Mouse (Mus musculus) adrenal gland, postnatal 4 days (tissue): ENCODE data around the gene Mgat4d. TPM values are rescaled to one million over a fixed set of nuclear protein-coding genes. Genes with fewer than 3 reads are reported as not detected.
"Not testable (repeated sequence)": the region's sequence is repeated elsewhere in the genome, so short reads cannot be mapped to it uniquely, and the experiment has no call there.

ENCODE experiments used
- DNase-seq, 2 experiments: peaks; one replicate each; pipeline ENCODE4 v3.0.0; 2021 to 2022; ENCODE audit warnings: low spot score in 2 of 2, mixed read lengths in 2 of 2
- long read RNA-seq, 2 experiments: library from polyadenylated mRNA; stranded (forward); transcript quantifications; one replicate each; pipeline ENCODE4 v2.0.0; 2021
- total RNA-seq, 2 experiments: library from RNA; stranded (reverse); gene quantifications; 2 replicates each; pipeline ENCODE4 v1.2.3; 2021

Mgat4d gene
- total RNA-seq, result not detected
- long read RNA-seq, experiment 1, result 0 reads
- long read RNA-seq, experiment 2, result 0 reads

DNA sequence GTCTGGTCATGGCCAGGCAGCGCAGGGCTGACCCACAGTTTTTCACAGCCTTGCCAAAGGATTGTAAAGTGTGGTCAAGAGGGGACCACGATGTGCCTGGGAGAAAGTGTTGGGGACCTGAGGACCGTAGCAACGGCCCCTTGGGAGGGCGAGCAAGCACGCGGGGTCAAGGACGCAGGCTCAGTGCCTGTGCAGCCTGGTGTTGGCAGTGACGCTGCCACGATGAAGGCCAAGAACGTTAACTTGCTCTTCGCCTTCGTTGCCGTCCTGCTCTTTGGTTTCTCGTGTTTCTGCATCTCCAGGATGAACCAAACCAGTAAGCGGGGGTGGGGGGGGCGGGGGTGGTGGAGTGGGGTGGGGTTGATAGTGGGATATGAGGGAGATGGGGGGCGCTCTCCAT lies at the start of gene Mgat4d:
Mgat4d (plus strand) TSS at position 209 of the 400 bp plus-strand sequence.
- DNase-seq, result no peak

- no peak for DNase-seq
These were observed 48.1 kb upstream of the Mgat4d start for GRCm38 (mm10) chr8:83300135-83300534.

GRCm38 (mm10) chr8:83304946-83305345 lies 43.3 kb upstream of the Mgat4d start:
- DNase-seq, result no peak

DNA sequence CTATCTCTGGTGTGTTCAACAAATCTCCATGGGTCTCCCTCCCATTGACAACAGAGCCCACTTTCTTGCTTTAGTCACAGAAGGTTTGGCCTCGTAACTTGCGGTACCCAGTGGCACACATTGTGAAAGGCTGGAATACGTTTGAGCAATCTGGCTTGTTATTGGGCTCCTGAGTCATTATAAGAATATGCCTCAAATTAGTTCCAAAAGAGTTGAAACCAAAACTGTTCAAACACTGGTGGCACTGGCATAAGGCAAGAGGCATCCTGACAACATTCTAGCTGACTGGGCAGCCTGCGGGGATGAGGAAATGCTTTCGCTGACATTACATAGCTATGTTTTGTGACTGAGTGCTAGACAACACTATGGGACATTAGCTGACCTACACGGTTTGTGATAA lies 38.4 kb upstream of the Mgat4d start:
- DNase-seq, result no peak

GRCm38 (mm10) chr8:83315084-83315483 lies 33.2 kb upstream of the Mgat4d start:
- DNase-seq, result not testable (repeated sequence)

DNA sequence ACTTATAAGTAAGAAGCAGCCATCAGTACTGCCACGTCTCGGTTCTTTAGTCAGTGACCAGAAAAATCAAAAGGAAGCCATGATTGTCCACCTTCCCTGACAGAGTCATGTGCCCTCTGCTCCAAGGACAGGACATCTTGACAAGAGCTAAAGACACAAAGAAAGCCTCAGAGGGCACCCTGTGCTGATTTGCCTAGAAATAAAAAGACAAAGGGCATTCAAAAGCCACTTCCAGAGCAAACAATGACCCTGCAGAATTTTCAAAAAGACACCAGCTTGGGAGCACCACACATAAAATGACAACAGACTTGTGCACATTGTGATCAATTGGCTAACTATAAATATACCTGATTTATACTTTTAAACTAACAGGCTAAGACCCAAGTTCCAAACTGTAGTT lies 32.6 kb upstream of the Mgat4d start:
- DNase-seq, result no peak

DNA sequence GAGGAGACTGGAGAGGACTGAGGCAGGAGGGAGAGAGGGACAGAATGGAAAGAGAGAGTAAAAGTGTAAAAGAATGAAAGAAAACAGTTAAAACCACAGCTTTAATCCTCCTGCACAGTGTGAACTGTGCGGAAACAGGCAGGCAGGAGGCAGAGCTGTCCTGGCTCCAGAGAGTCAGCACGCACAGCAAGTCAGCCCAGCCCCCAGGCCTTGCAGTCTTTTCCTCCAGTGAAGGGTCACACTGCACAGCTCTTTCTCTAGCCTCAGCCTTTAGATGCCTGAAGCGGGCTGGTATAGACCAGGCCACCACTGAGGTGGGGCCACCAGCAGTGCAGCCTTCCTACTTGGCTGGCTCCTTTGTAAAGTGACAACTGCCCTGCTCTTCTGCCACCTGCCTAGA lies 27.7 kb upstream of the Mgat4d start:
- no peak for DNase-seq

DNA sequence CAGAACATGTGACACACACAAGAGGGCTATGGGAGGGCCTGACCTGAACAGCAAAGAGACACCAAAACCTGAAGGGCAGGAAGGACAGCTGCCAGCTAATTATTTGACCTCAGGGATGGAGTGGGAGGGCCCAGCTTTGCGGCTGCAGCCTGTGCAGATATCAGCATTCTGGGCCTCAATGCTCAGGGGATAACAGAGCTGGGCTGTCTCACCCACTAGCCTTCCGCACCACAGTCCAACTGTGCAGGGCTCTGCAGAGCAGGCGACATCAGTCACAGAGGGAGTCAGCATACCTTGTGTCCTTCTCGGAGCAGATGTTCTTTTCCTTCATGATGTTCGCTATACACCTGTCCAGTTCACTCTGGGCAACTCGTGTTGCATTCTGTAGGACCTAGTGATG lies 25.9 kb upstream of the Mgat4d start:
- DNase-seq, result no peak

- no peak for DNase-seq
These were observed 25.2 kb upstream of the Mgat4d start for GRCm38 (mm10) chr8:83323056-83323455.

GRCm38 (mm10) chr8:83327889-83328288 lies 20.4 kb upstream of the Mgat4d start:
- DNase-seq, result no peak

DNA sequence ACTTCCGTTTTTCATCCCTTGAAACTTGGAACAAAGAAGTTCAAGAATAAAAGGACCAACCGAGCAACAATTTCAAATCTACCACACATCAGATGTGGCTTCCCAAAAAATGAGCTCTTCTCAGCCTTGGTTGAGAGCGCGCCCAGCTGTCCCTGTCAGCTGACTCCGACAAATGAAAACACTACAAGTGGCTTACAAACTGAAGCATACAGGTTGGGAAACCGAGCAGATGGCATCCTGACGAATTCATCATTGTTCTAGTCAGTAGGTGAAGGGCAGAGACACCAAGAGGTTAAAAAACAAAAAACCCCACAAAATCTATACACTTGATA lies 16.7 kb upstream of the Mgat4d start:
- DNase-seq, result no peak

DNA sequence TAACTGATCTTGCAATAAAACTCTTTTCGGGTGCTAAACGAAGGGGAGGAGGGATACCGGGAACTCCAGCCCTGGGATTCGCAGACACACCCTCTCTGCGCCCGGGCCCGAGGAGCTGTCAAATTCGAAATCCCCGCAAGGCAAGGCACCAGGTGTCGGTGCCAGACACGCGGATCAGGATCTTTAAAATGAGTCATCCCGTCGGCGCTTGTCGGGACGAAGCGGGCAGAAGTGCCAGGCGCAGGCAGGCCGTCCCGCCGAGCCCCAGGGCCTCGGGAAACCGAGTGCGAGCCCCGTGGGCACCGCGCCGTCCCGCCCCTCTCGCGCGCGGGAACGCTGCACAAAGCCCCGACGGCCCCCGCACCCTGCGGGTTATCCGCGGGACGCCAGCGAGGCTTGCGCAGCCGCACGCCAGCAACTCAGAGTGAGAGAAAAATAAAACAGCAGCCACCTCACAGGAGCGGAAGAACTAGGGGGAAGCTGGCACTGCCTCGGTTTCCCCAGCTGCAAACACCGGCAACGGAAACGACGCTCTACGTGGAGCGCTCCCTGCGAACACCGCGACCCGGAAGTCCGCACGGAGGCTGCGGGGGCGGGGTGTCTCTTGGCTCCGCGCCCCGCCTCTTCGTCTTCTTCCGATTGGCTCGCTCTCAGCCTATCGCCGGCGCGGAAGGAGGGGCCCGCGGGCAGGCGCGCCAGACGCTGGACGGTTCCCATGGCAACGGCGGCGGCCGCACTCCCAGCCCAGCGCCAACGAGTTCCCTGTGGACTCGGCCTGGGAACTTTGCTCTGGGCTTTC lies 16.2 kb upstream of the Mgat4d start, which contains the start of gene Elmod2:
Elmod2 (minus strand) TSS at position 588 of the 799 bp plus-strand sequence.
- DNase-seq, result peak; percentile 93 to 97

- DNase-seq, result no peak
These were observed 15.4 kb upstream of the Mgat4d start for GRCm38 (mm10) chr8:83332864-83333263.

DNA sequence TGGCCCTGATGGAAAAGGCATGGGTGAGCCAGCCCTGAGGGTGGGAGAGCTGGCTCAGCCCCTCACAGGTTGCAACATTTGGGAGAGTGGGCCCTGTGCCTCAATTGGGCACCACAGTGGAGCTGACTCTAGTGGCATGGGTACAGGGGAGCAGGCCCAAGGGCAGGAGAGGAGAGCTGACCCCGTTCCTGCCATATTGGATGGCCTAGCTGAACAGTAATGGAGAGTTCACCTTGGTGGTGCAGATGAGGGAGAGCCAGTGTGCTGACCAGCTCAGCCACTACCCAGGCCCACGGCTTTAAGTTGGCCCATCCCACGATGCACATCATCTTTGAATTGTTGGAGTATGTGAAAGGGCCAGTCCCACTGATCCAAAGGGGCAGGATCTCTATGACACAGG lies 6.2 kb upstream of the Mgat4d start:
- DNase-seq, result no peak

DNA sequence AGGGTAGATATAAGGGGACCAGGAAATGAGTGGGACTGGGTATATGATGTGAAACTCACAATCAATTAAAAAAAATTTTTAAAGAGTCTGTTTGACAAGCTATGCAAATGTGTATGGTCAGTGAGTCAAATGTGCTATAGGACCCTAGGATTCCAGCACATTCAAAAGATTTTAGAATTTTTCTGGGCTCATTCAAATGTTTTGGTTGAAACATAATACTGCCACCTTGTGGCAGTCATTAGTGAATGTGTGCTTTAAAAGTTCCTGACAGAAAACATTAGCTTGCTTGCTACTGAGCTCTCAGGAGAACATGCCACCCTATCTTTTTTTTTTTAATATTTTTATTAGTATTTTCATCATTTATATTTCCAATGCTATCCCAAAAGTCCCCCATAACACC lies 5.6 kb upstream of the Mgat4d start:
- DNase-seq, result no peak

- no peak for DNase-seq
These were observed 3.0 kb downstream of the Mgat4d start for GRCm38 (mm10) chr8:83351315-83351714.

GRCm38 (mm10) chr8:83363156-83363769 lies 15.0 kb downstream of the Mgat4d start:
- no peak for DNase-seq

GRCm38 (mm10) chr8:83377231-83377630 lies 29.0 kb downstream of the Mgat4d start:
- DNase-seq, result no peak

- DNase-seq, result no peak
These were observed 31.9 kb downstream of the Mgat4d start for GRCm38 (mm10) chr8:83380141-83380540.

DNA sequence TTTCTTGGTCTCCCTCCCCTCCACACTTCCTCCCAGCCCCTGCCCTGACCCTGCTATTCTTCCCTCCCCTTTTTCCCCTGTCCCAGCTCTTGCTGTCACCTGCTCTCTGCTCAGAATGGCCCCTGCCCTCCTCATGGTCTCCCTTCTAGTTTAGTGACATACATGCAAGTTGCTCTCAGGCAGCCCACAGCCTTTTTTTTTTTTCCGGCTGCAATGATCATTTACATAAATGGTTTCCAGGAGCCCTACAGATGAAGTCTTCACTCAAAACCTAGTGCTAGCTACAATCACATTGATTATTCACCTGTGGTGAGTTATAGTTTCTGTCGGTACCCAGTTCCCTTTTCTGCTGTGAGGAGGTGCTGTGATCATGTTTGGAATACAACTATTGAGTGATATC lies 32.7 kb downstream of the Mgat4d start:
- no peak for DNase-seq

- no peak for DNase-seq
These were observed 34.6 kb downstream of the Mgat4d start for GRCm38 (mm10) chr8:83382850-83383249.

- peak; percentile 12 to 16 for DNase-seq
These were observed 41.2 kb downstream of the Mgat4d start, which contains the start of gene Clgn for GRCm38 (mm10) chr8:83389316-83390005. Clgn (plus strand) TSS chr8:83389867.
